Mouse (Mus musculus) ovary, postnatal 10 days (tissue): ENCODE measurements at regions not wholly inside any gene's neighbourhood (a gene's known extent, or its start where the extent isn't known, plus 50 kb on each side); places are given as distances from the start of the nearest gene placed in this dataset.
"Not testable (repeated sequence)": the region's sequence is repeated elsewhere in the genome, so short reads cannot be mapped to it uniquely, and the experiment has no call there.

Experiments
- DNase-seq: peaks from one replicate; pipeline ENCODE4 v3.0.0; 2022; ENCODE audit warnings: low spot score

GRCm38 (mm10) chr12:70629371-70629770 lies 176.5 kb downstream of the Tmx1 start:
- no peak for DNase-seq

GRCm38 (mm10) chr12:70631281-70631680 lies 178.4 kb downstream of the Tmx1 start:
- DNase-seq: no peak

DNA sequence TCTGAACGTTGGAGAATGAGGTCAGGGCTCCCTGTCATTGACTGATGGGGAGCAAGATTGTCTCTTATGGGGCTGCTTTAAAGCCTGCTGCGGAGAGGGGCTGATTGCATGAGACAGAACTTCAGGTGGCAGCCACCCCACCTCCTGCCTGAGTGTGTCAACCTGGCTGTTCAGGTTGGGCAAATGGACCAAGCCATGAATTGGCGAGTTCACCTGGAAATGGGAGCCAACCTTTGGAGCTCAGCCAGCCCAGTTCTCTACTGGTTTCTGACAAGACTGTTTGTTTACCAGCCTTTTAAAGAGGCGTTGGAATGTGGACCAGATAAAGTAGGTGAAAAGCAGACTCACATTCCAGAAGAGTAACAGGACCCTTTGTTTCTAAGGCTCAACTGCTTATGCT lies 180.3 kb downstream of the Tmx1 start:
- no peak for DNase-seq

GRCm38 (mm10) chr12:70633622-70634365 lies 180.9 kb downstream of the Tmx1 start:
- DNase-seq: no peak

DNA sequence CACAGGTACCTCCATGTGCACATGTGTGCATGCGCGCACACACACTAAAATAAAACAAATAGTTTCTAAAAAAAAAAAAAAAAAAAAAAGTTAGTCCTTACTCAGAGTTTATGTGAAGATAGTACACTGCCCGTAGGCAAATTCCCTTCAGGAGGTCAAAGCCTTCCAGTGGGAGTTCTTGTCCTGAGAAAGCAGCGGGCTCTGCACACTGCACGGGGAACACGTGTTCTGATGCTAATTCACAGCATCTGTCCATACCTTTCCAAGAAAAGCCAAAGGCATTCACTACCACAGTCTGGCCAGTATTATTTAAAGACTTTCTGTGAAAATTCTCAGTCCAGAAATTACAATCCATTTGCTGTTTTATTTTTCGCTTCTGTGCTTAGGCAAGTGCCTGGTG lies 183.1 kb downstream of the Tmx1 start:
- no peak for DNase-seq

GRCm38 (mm10) chr12:70640186-70640585 lies 185.1 kb upstream of the Frmd6 start:
- no peak for DNase-seq

DNA sequence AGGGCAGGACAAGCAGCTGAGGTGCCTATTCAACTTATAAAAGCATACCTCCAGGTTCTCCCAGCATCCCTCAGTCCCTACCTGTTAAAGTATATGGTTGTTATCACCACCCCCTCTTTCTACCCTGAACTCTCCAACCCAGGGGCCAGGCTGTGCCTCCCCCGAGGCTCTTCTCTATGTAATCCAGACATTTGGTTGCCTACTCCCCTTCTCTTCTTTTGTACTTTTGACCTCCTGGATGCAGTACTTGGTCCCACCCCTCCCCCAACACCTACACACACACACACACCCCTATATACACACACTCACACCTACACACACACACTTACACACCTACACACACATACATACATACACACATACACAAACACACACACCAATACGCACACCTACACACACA lies 180.4 kb upstream of the Frmd6 start:
- no peak for DNase-seq

GRCm38 (mm10) chr12:70645407-70645806 lies 179.9 kb upstream of the Frmd6 start:
- no peak for DNase-seq

GRCm38 (mm10) chr12:70647516-70647915 lies 177.8 kb upstream of the Frmd6 start:
- no peak for DNase-seq

DNA sequence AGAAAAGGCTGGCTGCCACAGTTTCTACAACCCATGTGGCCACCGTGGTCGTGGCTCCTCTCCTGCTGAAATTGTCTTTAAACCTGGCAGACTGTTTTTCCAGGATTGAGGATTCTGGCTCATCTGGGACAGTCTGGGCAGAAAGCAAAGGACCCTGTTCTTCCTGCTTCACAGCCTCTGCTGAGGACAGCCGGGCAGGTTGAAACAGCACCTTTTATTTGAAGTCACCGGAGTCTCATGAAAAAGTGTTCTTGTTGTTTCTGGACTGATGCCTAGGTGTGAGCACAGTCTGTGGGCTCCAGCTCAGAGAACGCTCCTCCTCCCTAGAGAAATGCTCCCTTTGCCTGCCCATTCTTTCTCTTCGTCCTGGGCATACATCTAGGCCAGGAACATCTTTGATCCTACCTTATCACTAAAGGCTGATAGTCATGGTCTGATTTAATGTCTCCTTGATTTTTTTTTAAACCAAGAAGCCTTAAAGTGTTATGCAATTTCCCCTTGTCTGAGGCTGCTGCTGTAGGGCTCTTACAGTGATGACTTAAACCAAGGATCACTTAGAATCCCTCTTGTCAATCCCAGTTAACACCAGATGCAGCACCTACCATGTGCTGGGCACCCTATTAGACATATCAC lies 177.0 kb upstream of the Frmd6 start:
- DNase-seq: no peak

GRCm38 (mm10) chr12:70648812-70649188 lies 176.5 kb upstream of the Frmd6 start:
- no peak for DNase-seq

DNA sequence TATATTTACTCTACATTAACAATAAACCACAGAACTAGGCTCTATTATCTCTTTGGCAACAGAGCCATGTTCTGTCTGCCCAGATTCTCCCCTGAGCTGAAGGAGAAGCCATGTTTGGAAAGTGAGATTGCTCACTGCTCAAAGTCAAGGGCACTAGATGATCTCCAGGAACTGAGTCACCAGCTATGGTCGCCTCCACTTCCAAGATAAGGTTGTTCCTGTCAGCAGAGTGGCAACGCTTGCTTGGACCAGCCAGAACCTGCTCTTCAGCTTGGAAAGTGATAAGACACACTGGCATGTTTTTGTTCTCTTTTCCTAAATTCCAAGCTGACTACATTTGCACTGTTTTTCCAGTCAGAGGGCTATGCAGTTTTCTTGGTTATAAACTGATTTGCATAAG lies 175.6 kb upstream of the Frmd6 start:
- DNase-seq: no peak

DNA sequence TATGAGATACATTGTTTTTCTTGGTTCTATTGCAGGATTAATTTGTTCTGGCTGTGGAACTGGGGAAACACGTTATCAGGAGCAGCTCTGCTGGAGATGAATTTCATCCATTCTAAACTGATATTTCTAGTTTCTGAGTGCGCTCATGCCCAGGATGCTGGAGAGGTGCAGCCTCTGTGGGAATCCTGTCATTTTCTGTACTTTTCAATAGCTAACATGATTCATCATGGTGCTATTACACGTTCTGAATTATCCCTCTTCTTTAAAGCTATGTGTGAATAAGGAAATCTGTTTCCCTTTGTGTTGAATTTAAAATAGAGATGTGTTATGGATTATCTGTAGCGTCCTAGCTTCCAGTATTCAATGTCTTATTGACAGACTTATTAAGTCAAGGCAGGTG lies 174.8 kb upstream of the Frmd6 start:
- no peak for DNase-seq

DNA sequence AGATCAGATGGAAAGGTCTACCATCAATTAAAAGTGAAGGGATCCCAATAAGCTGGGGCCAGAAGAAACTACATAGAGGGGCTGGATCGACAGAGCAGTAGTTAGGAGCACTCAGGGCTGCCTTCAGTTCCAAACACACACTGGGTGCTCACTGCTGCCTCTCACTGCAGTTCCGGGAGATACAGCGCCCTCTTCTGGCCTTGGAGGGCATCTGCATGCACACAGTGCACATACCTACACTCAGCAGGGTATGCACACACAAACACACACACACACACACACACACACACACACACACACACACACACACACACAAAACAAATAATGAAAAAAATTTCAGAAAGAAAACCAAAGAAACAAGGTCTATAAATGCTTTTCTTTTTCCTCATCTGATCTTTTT lies 172.6 kb upstream of the Frmd6 start:
- no peak for DNase-seq

DNA sequence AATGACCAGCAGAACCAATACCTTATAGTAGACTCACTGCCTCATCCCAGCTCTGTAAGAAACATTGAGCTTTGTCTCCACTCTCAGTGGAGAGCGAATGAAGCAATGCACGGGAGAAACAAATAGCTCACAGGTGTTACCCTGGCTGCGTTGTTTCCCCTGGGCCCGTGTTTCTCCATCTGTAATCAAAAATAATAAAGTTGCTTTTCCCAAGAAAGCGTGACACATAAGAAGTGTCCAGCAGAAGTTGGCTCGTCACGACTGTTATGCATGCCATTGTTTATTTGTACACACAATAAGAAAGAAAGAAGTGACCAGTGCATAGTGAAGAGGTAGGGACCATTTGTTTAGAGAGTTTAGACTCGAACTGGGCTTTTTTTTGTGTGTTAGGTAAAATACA lies 171.3 kb upstream of the Frmd6 start:
- no peak for DNase-seq

- DNase-seq: peak; percentile 18
These were observed 170.8 kb upstream of the Frmd6 start for GRCm38 (mm10) chr12:70654546-70654945.

- DNase-seq: no peak
These were observed 169.9 kb upstream of the Frmd6 start for GRCm38 (mm10) chr12:70655411-70655811.

GRCm38 (mm10) chr12:70655900-70656544 lies 169.3 kb upstream of the Frmd6 start:
- no peak for DNase-seq

GRCm38 (mm10) chr12:70656805-70657492 lies 168.4 kb upstream of the Frmd6 start:
- DNase-seq: no peak

DNA sequence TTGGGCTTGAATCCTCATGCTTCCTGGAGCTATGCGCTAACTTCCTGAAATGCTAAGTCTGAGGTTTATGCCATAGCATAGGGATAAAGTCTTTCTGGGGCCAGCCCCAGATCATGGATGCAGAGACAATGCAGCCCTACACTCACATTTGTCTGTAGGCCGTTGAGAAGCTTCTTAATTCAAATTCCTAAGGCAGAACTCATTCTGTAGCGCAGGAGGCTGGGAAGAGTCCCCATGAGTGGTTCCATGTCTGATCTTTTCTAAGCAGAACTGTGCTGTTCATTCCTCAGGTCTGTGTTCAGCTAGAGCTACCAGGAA lies 167.9 kb upstream of the Frmd6 start:
- DNase-seq: no peak

DNA sequence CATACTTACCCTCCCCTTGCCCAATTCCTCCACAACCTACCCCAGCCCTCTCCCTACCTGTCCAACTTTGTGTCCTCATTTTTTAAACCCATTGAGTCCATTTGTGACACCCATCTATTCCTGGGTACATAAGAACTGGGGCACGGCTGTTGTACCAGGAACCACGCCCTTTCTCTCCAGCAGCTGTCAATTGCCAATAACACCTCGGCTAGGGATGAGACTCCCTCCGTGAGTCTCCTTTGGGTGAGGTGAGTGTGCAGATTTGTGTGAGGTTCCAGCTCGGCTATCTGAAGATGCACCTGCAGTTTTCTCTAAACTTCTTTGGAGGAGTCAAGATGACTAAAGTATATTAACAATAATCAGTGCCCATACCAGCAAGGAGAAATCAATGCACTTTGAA lies 167.2 kb upstream of the Frmd6 start:
- DNase-seq: no peak

DNA sequence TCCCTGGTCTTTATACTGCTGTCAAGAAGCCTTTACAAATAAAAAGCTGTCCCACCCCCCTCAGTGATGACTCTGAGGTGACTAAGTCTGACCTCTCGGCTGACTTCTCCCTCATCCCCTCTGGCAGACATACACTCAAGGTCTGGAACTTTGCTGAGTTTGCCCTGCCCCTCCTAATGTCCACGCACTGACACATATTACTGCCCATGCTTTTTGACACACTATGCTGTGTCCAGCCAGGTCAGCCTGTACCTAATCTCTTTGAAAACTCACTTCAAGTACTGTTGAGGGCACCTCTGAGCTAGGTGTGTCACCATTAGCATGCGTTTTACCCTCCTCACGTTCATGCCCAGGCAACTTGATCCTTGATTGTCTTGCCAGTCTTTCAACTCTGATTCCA lies 164.9 kb upstream of the Frmd6 start:
- no peak for DNase-seq

GRCm38 (mm10) chr12:70668158-70668557 lies 157.2 kb upstream of the Frmd6 start:
- not testable (repeated sequence) for DNase-seq
